Mouse (Mus musculus) left cerebral cortex, adult 9 months (tissue): ENCODE data around the gene Saal1.
A peak's percentile ranks its signal among the peaks of the same experiment; 100 is the strongest.
"Not testable (repeated sequence)": the region's sequence is repeated elsewhere in the genome, so short reads cannot be mapped to it uniquely, and the experiment has no call there.

Experiments used
- DNase-seq, 2 experiments: peaks; one replicate each; pipeline ENCODE4 v3.0.0; 2022; ENCODE audit warnings: low spot score in 2 of 2

Gene Saal1

GRCm38 (mm10) chr7:46696754-46697153 lies 13.7 kb downstream of the Saal1 start:
- no peak for DNase-seq

- no peak for DNase-seq
Observed at GRCm38 (mm10) chr7:46686827-46687226, 23.7 kb downstream of the Saal1 start.

GRCm38 (mm10) chr7:46680732-46681131 lies 29.7 kb downstream of the Saal1 start:
- DNase-seq: no peak

GRCm38 (mm10) chr7:46679044-46679443 lies 31.4 kb downstream of the Saal1 start:
- not testable (repeated sequence) for DNase-seq

- no peak for DNase-seq
Observed at GRCm38 (mm10) chr7:46678417-46678816, 32.1 kb downstream of the Saal1 start.

- DNase-seq: no peak
Observed at GRCm38 (mm10) chr7:46676808-46677360, 33.6 kb downstream of the Saal1 start.

- DNase-seq: no peak
Observed at GRCm38 (mm10) chr7:46675886-46676285, 34.6 kb downstream of the Saal1 start.

GRCm38 (mm10) chr7:46675061-46675460 lies 35.4 kb downstream of the Saal1 start:
- DNase-seq: no peak

GRCm38 (mm10) chr7:46672160-46672672 lies 38.3 kb downstream of the Saal1 start, which contains the start of gene Tph1:
Gene Tph1 (minus strand): TSS chr7:46672537.
- no peak for DNase-seq

- no peak for DNase-seq
Observed at GRCm38 (mm10) chr7:46667256-46667655, 43.2 kb downstream of the Saal1 start.

GRCm38 (mm10) chr7:46665236-46665635 lies 45.2 kb downstream of the Saal1 start:
- DNase-seq: peak in 1 of 2 experiments; percentile 14

- DNase-seq: no peak
Observed at GRCm38 (mm10) chr7:46661591-46662090, 48.8 kb downstream of the Saal1 start.

- DNase-seq: no peak
Observed at GRCm38 (mm10) chr7:46652279-46652678, 58.2 kb downstream of the Saal1 start.

- DNase-seq: not testable (repeated sequence)
Observed at GRCm38 (mm10) chr7:46650231-46650630, 60.2 kb downstream of the Saal1 start.

- no peak for DNase-seq
Observed at GRCm38 (mm10) chr7:46648431-46649140, 61.9 kb downstream of the Saal1 start.

- DNase-seq: no peak
Observed at GRCm38 (mm10) chr7:46643172-46643571, 67.3 kb downstream of the Saal1 start.

GRCm38 (mm10) chr7:46640062-46640461 lies 70.4 kb downstream of the Saal1 start:
- DNase-seq: no peak

GRCm38 (mm10) chr7:46639692-46640031 lies 70.8 kb downstream of the Saal1 start, which contains the start of gene Sergef:
Gene Sergef (minus strand): TSS chr7:46639807.
- DNase-seq: peak; percentile 82 to 90

GRCm38 (mm10) chr7:46638889-46639691 lies 71.4 kb downstream of the Saal1 start:
- DNase-seq: no peak
